Mouse (Mus musculus) forelimb bud, embryonic 11.5 days (tissue): ENCODE measurements at regions not wholly inside any gene's neighbourhood (a gene's known extent, or its start where the extent isn't known, plus 50 kb on each side); places are given as distances from the start of the nearest gene placed in this dataset.

ENCODE experiments used
- DNase-seq: peaks from one replicate; pipeline ENCODE4 v3.0.0-alpha.2; 2012; ENCODE audit warnings: low read depth, low spot score

DNA sequence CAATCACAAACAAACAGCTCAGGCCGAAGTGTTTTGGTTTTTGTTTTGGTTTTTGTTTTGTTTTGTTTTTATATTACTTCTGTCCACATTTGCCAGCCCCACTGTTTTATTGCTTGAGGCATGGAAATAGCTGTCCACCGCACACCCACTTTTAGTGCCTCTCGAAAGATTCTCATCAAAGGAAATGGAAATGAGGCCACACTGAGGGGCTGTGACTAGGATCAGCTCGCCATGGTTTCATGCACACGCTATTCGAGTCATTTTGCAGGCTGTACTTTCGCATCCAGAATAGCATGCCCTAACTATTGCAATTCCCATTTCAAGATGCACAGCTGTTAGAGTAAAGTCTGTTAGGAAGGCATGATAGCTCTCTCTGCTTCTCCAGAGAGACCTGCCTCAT, 1543.4 kb upstream of the Tenm3 start:
- no peak for DNase-seq

DNA sequence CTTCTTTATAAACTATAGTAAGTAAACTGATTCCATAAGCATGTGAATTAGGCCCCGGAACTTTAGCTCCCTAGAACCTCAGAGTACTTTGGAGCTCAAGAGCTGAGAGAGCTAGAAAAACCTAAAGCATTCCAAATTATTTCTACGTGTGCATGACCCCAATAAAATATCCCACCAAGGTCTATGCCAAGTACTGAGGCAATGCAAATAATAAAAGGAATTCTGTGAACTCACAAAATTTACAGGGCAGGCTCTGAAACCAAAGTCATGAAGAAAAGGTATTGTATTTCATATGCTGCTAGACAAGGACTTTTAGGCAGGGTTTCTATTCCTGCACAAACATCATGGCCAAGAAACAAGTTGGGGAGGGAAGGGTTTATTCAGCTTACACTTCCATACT, 1539.9 kb upstream of the Tenm3 start:
- no peak for DNase-seq

DNA sequence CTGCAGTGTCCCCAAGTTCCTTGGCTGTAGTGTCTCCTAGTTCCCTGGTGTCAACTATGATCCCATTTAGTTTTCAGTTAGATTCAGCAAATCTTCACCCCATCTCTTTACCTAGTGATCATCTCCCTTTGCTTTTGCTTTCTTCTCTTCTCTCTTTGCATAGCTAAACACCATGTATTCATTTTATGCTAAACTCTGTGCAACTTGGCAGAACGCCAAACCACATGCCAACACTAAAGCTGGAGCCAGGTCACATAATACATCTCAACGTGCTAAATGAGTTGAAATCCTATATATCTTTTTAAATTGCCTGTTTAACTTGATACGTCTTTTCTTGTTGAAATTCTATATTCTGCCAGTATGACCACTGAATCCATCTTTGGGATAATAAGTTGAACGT, 1536.0 kb upstream of the Tenm3 start:
- DNase-seq = peak; percentile 35

DNA sequence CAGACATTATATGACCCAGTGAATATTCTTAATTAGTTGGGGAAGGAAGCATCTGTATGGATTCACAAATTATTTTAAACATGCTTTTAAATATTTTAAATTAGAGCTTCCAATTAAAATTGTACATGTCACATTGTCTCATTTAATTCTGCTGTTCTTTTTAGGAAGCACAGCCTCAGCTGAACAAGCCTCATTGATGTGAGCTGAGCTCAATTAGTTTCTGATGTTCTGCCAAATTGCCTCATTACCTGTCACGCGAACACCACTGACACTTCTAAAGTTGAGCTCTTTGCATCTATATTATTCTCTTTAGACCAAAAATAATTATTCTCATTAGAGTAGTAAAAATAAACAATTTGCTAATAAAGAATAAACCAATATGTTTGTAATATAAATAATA, 1530.0 kb upstream of the Tenm3 start:
- DNase-seq = no peak

DNA sequence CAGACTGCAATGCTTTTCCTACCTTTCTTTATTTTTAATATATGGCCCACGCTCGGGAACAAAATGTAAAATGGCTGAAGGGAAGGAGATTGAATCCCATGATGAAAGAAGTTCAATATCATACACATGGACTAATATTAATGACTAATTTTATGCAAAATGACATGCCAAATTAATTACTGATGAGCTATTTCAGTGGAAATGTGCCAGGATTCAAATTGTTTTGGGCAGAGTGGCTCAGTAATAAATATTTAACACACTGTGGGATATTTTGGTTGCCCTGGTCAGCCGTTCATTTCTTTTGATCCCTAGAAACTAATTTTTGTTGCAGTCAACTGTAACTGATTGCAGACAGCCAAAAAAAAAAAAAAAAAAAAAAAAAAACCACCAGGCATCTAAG, 1482.7 kb upstream of the Tenm3 start:
- no peak for DNase-seq

DNA sequence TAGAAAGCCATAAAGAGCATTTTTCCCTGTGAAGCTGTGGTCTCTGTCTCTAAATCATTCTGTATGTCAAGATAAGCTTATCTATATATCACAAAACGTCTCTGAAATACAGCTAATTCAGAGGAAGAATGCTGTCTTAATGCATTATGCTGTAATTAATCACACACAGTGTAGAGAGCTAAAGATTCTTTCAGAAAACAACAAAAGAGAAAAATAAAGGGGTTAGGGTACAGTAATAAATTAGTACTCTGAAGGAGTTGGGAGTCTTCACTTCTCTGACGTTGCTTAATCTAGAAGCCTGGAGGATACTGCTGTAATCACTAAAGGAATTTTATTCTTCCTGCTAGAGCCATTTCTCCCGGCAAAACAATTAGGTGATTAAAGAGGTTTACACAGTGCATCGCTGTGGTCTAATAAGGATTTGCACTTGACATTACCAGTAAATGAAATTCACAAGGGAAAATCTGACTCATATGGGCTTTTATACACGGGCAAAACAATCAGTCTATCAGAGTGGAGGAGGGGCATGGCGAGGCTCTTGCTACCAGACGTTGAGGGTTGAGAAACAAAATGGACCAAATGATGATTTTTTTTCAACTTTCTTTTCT, 1477.7 kb upstream of the Tenm3 start:
- peak; percentile 4 for DNase-seq

DNA sequence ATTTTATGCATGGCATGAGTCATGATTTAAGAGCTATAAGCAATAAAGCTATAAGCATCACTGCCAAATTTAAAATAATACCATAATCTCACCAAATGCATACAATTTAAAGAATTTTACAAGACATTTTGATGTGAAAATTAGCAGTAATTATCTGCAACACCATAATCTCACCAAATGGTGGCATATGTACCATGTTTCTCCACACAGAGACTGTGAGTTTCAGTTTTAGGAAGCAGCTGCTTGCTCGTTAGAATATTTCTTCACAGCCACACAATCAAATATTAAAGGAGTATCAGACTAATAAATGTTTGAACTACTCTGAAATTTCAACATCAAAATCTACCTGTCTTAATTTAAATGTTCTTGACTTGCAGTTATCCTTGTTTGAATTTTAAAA, 1472.9 kb upstream of the Tenm3 start:
- DNase-seq = no peak

DNA sequence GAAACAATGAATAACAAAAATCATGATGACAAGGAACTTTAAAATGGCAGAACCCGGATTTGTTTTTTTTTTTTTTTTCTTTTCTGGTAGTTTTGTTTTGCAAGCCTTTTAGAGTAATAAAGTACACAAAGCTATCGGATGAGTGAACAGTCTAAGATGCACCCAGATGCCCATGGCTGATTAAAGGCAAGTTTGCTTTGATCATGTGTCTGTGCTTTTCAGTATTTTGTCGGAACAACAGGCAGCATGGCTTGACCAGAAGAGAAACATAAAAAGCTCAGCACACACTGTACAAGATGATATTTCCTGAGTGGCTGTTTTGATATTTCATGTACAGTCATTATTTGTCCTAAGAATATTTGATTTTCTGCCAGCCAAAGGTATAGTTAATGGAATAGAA, 1466.6 kb upstream of the Tenm3 start:
- no peak for DNase-seq

DNA sequence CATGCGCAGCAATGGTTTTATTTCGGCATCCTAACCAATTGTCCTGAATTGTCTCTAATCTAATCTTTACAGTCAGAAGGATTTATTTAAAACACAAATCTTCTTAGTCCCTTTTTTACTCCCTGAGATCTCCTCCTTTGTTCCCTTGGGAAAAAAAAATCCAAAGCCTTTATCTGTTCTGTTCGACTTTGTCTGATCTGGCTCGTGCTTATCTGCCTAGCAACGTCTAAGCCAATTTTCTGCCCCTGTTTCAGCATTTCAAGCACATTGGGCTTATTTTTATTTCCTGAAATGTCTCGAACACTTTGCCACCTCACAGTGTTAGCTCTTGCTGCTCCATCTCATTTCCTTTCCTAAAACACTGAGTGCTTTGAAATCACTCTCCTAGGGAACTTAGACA, 1456.6 kb upstream of the Tenm3 start:
- DNase-seq = no peak

DNA sequence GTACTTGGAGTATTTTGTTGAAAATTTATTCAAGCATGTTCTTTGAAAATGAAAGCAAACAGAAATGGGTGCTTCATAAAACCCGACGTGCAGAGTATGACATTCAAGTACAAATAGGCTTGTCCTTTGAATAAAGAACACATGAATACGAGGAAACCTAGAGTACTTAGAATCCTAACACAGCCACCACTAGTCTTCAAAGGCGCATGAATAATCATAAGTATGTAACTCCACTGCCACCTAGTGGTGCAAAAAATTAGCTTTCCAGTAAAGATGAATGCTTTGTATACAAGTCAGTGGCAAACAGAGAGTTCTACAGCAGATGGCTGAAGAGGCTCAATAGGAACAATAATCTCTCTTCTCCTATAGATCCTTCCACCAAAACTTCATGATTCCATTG, 1449.8 kb upstream of the Tenm3 start:
- peak; percentile 86 for DNase-seq

DNA sequence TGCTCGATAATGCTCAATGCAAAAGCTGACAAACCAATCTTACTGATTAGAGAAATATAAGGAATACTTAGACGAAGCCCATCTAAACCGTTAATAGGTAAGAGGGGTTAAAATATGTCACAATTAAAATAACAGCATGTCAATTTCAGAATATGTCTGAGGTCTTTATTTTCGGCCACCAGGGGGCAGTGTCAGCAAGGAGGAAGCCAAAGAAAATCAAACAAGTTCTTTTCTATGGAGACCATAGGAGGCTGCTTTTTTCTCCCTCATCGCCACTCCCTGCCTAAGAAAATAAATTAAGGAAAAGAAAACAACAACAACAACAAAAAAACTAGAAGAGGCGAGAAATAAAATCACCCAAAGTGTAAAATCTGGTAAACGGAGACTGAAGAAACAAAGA, 1448.4 kb upstream of the Tenm3 start:
- peak; percentile 59 for DNase-seq

DNA sequence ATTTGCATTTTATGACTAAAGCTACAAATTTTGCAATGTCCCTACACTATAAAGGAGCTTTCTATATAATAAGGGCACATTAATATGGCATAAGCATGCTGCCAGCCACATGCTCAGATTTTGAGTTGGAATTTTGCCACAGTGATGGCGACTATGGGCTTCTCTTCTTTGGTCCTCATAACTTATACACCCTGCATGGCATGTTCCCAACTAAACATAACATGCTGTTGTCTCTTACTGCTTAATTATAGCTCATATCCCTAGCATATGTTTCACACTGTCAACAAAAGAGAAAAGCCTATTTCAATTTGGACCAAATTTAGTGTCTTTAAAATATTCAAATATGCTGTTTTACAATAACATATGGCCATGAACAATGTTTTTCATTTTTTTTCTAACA, 1432.6 kb upstream of the Tenm3 start:
- no peak for DNase-seq

DNA sequence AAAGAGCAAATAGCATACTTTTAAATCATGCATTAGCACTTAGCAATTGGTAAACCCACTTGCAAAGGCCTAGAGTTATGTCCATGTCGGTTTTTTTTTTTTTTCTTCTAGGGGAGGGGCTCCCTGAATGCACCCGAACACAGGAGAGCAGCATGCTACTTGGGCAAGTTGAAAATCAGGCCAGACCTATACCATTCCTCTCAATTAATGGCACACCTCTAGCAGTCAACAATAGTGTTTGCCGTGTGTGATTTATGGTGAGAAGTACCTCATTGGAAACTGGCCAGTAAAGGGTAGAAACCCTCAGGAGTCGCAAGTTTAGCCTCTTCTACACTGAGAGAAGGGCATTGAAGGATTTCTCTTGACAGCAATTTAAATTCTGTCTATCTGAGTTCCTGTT, 1421.0 kb upstream of the Tenm3 start:
- DNase-seq = peak; percentile 26
